20 mouse cellular contexts compared by ENCODE assay signal in genomic region chr3:54436373-54436964, GRCm38 (mm10).
DNase-seq lines count a peak whose midpoint lies in the region; ATAC-seq and TF ChIP-seq lines count a peak whose summit lies in the region.
"Had no signal": no experiment of that assay in that cellular context is flagged by ENCODE, and none has a peak within 500 bp of the region (broad histone marks: within the 10 kb centered on the region; RNA-seq: fewer than 3 reads in every experiment).

No protein-coding gene starts in this region.

- H3K27me3 ChIP-seq in embryonic facial prominence, embryonic 14.5 days (replicated peaks; ENCODE audit: control insufficient read depth, insufficient read depth, low read length) = no peaks in the 10 kb centered on the region
- H3K27me3 ChIP-seq in embryonic facial prominence, embryonic 10.5 days (replicated peaks; ENCODE audit: low read depth, poor library complexity, severe bottlenecking) = no peaks in the 10 kb centered on the region
- no peaks in the 10 kb centered on the region for H3K27me3 ChIP-seq in lung, embryonic 14.5 days (ENCODE audit: insufficient read depth, low read length)
- H3K27me3 ChIP-seq in heart, embryonic 16.5 days (ENCODE audit: control insufficient read depth, insufficient read depth, low read length) = no peaks in the 10 kb centered on the region
- no peaks in the 10 kb centered on the region for H3K27me3 ChIP-seq in liver, embryonic 11.5 days (replicated peaks; ENCODE audit: control insufficient read depth, insufficient read depth, low read length)
- H3K27me3 ChIP-seq: embryonic facial prominence, embryonic 15.5 days; hindbrain, embryonic 15.5 days; intestine, embryonic 15.5 days; limb, embryonic 15.5 days; neural tube, embryonic 15.5 days had no signal

- H3K9me3 ChIP-seq in embryonic facial prominence, embryonic 14.5 days (ENCODE audit: control insufficient read depth, low read length) = no peaks in the 10 kb centered on the region
- no peaks in the 10 kb centered on the region for H3K9me3 ChIP-seq in embryonic facial prominence, embryonic 10.5 days
- H3K9me3 ChIP-seq in lung, embryonic 14.5 days (ENCODE audit: low read depth, low read length) = no peaks in the 10 kb centered on the region
- no peaks in the 10 kb centered on the region for H3K9me3 ChIP-seq in heart, embryonic 16.5 days (replicated peaks; ENCODE audit: control insufficient read depth, low read length)
- H3K9me3 ChIP-seq in liver, embryonic 11.5 days (ENCODE audit: control insufficient read depth, low read length) = no peaks in the 10 kb centered on the region
- H3K9me3 ChIP-seq: embryonic facial prominence, embryonic 15.5 days; hindbrain, embryonic 15.5 days; intestine, embryonic 15.5 days; limb, embryonic 15.5 days; neural tube, embryonic 15.5 days had no signal

- 43% methylated on average over 1 of the region's 1 CpGs for WGBS in embryonic facial prominence, embryonic 14.5 days
- WGBS in embryonic facial prominence, embryonic 10.5 days = 72% methylated on average over 1 of the region's 1 CpGs
- 42% methylated on average over 1 of the region's 1 CpGs for WGBS in lung, embryonic 14.5 days
- WGBS in lung, adult 2 months = 23% methylated on average over 1 of the region's 1 CpGs
- WGBS in heart, embryonic 16.5 days = 22% methylated on average over 1 of the region's 1 CpGs
- WGBS in liver, embryonic 11.5 days = 62% methylated on average over 1 of the region's 1 CpGs

- H3K27ac ChIP-seq in embryonic facial prominence, embryonic 14.5 days (replicated peaks; ENCODE audit: low read depth, low read length) = no peak overlapping the region
- H3K27ac ChIP-seq in embryonic facial prominence, embryonic 10.5 days (replicated peaks) = no peak overlapping the region
- no peak overlapping the region for H3K27ac ChIP-seq in lung, embryonic 14.5 days (ENCODE audit: low read depth)
- H3K27ac ChIP-seq in heart, embryonic 16.5 days (ENCODE audit: low read length) = peak overlapping the region; percentile 93
- no peak overlapping the region for H3K27ac ChIP-seq in liver, embryonic 11.5 days (ENCODE audit: low read depth, low read length)
- H3K27ac ChIP-seq: embryonic facial prominence, embryonic 15.5 days; hindbrain, embryonic 15.5 days; intestine, embryonic 15.5 days; limb, embryonic 15.5 days; neural tube, embryonic 15.5 days had no signal

- H3K4me1 ChIP-seq in embryonic facial prominence, embryonic 14.5 days (ENCODE audit: control insufficient read depth, insufficient read depth, low read length) = peaks cover 3% of the 10 kb centered on the region; the same call in 1 of the 2 replicates
- no peaks in the 10 kb centered on the region for H3K4me1 ChIP-seq in embryonic facial prominence, embryonic 10.5 days
- H3K4me1 ChIP-seq in lung, embryonic 14.5 days (ENCODE audit: insufficient read depth) = no peaks in the 10 kb centered on the region
- no peaks in the 10 kb centered on the region for H3K4me1 ChIP-seq in lung, adult 2 months (ENCODE audit: control insufficient read depth, insufficient read depth, low read length)
- H3K4me1 ChIP-seq in heart, embryonic 16.5 days (ENCODE audit: control insufficient read depth, insufficient read depth, low read length) = peaks cover 7% of the 10 kb centered on the region; the same call in 1 of the 2 replicates
- H3K4me1 ChIP-seq in liver, embryonic 11.5 days (replicated peaks; ENCODE audit: control insufficient read depth, insufficient read depth, low read length) = no peaks in the 10 kb centered on the region
- H3K4me1 ChIP-seq: hindbrain, embryonic 15.5 days; intestine, embryonic 15.5 days; limb, embryonic 15.5 days; neural tube, embryonic 15.5 days had no signal

- ATAC-seq in embryonic facial prominence, embryonic 14.5 days (ENCODE audit: low read depth) = no peak
- no peak; the same call in 1 of the 2 replicates for ATAC-seq in lung, embryonic 14.5 days (ENCODE audit: insufficient read depth)
- peak; percentile 55 for ATAC-seq in heart, embryonic 16.5 days (replicated peaks; ENCODE audit: extremely low read depth, insufficient read depth, low FRiP score)
- no peak for ATAC-seq in liver, embryonic 11.5 days (replicated peaks; ENCODE audit: low FRiP score)
- ATAC-seq: forebrain, embryonic 16.5 days; intestine, embryonic 15.5 days; midbrain, embryonic 16.5 days had no signal

- no peak for TF ChIP-seq POLR2A in lung, adult 2 months (IDR thresholded peaks at IDR 0.05; ENCODE audit: borderline replicate concordance, extremely low read depth, low read depth, low read length)

- H3K4me2 ChIP-seq in embryonic facial prominence, embryonic 14.5 days (ENCODE audit: low read depth, low read length) = no peak overlapping the region
- H3K4me2 ChIP-seq in lung, embryonic 14.5 days = no peak overlapping the region
- H3K4me2 ChIP-seq in heart, embryonic 16.5 days (ENCODE audit: low read depth, low read length) = 0 out of 2 replicates have a peak overlapping the region, but pooled peaks have one; percentile 33
- no peak overlapping the region for H3K4me2 ChIP-seq in liver, embryonic 11.5 days
- H3K4me2 ChIP-seq: embryonic facial prominence, embryonic 15.5 days; hindbrain, embryonic 15.5 days; intestine, embryonic 15.5 days; limb, embryonic 15.5 days; neural tube, embryonic 15.5 days had no signal

- peak; percentile 52 for DNase-seq in embryonic facial prominence, embryonic 14.5 days (ENCODE audit: low spot score)
- DNase-seq in embryonic facial prominence, embryonic 10.5 days (ENCODE audit: low spot score) = no peak
- DNase-seq in lung, embryonic 14.5 days = peak; percentile 61
- DNase-seq in lung, adult 2 months = no peak
- DNase-seq in skeletal muscle tissue, adult 2 months (ENCODE audit: low read depth, low spot score) = peak; percentile 5
- DNase-seq in embryo, embryonic 9.5 days (ENCODE audit: extremely low spot score) = no peak
- DNase-seq in liver, embryonic 11.5 days (ENCODE audit: low spot score) = no peak
- DNase-seq: adrenal gland, postnatal 14 days; cerebellum, adult 9-11 months; kidney, adult 9 months; kidney, postnatal 25 days; right cerebral cortex, postnatal 25 days had no signal

- no peak overlapping the region for H3K9ac ChIP-seq in embryonic facial prominence, embryonic 14.5 days (ENCODE audit: low read depth, low read length)
- no peak overlapping the region for H3K9ac ChIP-seq in lung, embryonic 14.5 days
- no peak overlapping the region for H3K9ac ChIP-seq in heart, embryonic 16.5 days (ENCODE audit: low read length)
- H3K9ac ChIP-seq in liver, embryonic 11.5 days (ENCODE audit: low read depth, low read length) = no peak overlapping the region
- H3K9ac ChIP-seq: embryonic facial prominence, embryonic 15.5 days; hindbrain, embryonic 15.5 days; intestine, embryonic 15.5 days; limb, embryonic 15.5 days; neural tube, embryonic 15.5 days had no signal

- no peaks in the 10 kb centered on the region for H3K36me3 ChIP-seq in embryonic facial prominence, embryonic 14.5 days (ENCODE audit: control insufficient read depth, insufficient read depth, low read length)
- no peaks in the 10 kb centered on the region for H3K36me3 ChIP-seq in embryonic facial prominence, embryonic 10.5 days (replicated peaks)
- no peaks in the 10 kb centered on the region for H3K36me3 ChIP-seq in lung, embryonic 14.5 days (ENCODE audit: insufficient read depth)
- no peaks in the 10 kb centered on the region for H3K36me3 ChIP-seq in heart, embryonic 16.5 days (ENCODE audit: control insufficient read depth, insufficient read depth)
- H3K36me3 ChIP-seq in liver, embryonic 11.5 days (ENCODE audit: control insufficient read depth, insufficient read depth, low read length) = no peaks in the 10 kb centered on the region
- H3K36me3 ChIP-seq: embryonic facial prominence, embryonic 15.5 days; hindbrain, embryonic 15.5 days; intestine, embryonic 15.5 days; limb, embryonic 15.5 days; neural tube, embryonic 15.5 days had no signal

- no peak for TF ChIP-seq CTCF in lung, embryonic 14.5 days (IDR thresholded peaks at IDR 0.05; ENCODE audit: low read depth)
- no peak for TF ChIP-seq CTCF in lung, adult 2 months (IDR thresholded peaks at IDR 0.05; ENCODE audit: insufficient read depth, low read length)

- H3K4me3 ChIP-seq in embryonic facial prominence, embryonic 14.5 days (ENCODE audit: low read depth, low read length) = no peak overlapping the region
- no peak overlapping the region for H3K4me3 ChIP-seq in embryonic facial prominence, embryonic 10.5 days
- no peak overlapping the region for H3K4me3 ChIP-seq in lung, embryonic 14.5 days (ENCODE audit: low read depth, low read length)
- no peak overlapping the region for H3K4me3 ChIP-seq in lung, adult 2 months (replicated peaks; ENCODE audit: extremely low read depth, low read depth, low read length)
- H3K4me3 ChIP-seq in heart, embryonic 16.5 days (ENCODE audit: low read length) = no peak overlapping the region
- no peak overlapping the region for H3K4me3 ChIP-seq in liver, embryonic 11.5 days (ENCODE audit: low read depth, low read length)
- H3K4me3 ChIP-seq: embryonic facial prominence, embryonic 15.5 days; hindbrain, embryonic 15.5 days; intestine, embryonic 15.5 days; limb, embryonic 15.5 days; neural tube, embryonic 15.5 days had no signal

Comparison
In these comparisons a context has a peak if more than half of its experiments do, and no peak if none do; other contexts are left out.
1. DNase-seq: peak in embryonic facial prominence, embryonic 14.5 days (single experiment), lung, embryonic 14.5 days (single experiment) and skeletal muscle tissue, adult 2 months (single experiment); none in embryonic facial prominence, embryonic 10.5 days (single experiment), lung, adult 2 months (single experiment), embryo, embryonic 9.5 days (single experiment) and liver, embryonic 11.5 days (single experiment).